Mouse (Mus musculus) hindbrain, embryonic 16.5 days (tissue): Measurements from ENCODE around the gene Rpf1. TPM values are rescaled to one million over a fixed set of nuclear protein-coding genes. Genes with fewer than 3 reads are reported as not detected.

Experiments
- ATAC-seq: fragments of 200-750 bp; cut with Nextera tagmentation; 2 replicates; pipeline ENCODE4 v1.8.0; 2017; ENCODE audit warnings: moderate TSS enrichment, moderate library complexity
- H3K27ac ChIP-seq: fragments of 300-500 bp; sonication (generic); 2 replicates; pipeline ENCODE4 v1.5.1; 2014; ENCODE audit warnings: low read depth, mild to moderate bottlenecking, control low read depth, low read length, moderate library complexity
- H3K27me3 ChIP-seq: fragments of 300-500 bp; sonication (generic); replicated peaks from 2 replicates; pipeline ENCODE4 v1.6.1; 2014; ENCODE audit warnings: low read length; ENCODE audit not compliant: control insufficient read depth, insufficient read depth
- H3K36me3 ChIP-seq: fragments of 300-500 bp; sonication (generic); 2 replicates; pipeline ENCODE4 v1.6.1; 2014; ENCODE audit warnings: mild to moderate bottlenecking, low read length, moderate library complexity, mixed read lengths; ENCODE audit not compliant: control insufficient read depth, insufficient read depth
- H3K4me1 ChIP-seq: fragments of 300-500 bp; sonication (generic); 2 replicates; pipeline ENCODE4 v1.6.1; 2014; ENCODE audit warnings: low read depth, low read length; ENCODE audit not compliant: control insufficient read depth, insufficient read depth
- H3K4me2 ChIP-seq: fragments of 300-500 bp; sonication (generic); 2 replicates; pipeline ENCODE4 v1.6.1; 2014; ENCODE audit warnings: mild to moderate bottlenecking, low read length, control low read depth, moderate library complexity
- H3K4me3 ChIP-seq: fragments of 300-500 bp; sonication (generic); 2 replicates; pipeline ENCODE4 v1.5.1; 2014; ENCODE audit warnings: mild to moderate bottlenecking, low read length, control low read depth, moderate library complexity
- H3K9ac ChIP-seq: fragments of 300-500 bp; sonication (generic); 2 replicates; pipeline ENCODE4 v1.6.1; 2014; ENCODE audit warnings: low read depth, mild to moderate bottlenecking, control low read depth, low read length, moderate library complexity
- H3K9me3 ChIP-seq: fragments of 300-500 bp; sonication (generic); 2 replicates; pipeline ENCODE4 v1.6.1; 2014; ENCODE audit warnings: mild to moderate bottlenecking, low read length, moderate library complexity; ENCODE audit not compliant: control insufficient read depth
- WGBS: fragments of 180-500 bp; shearing (Covaris S2); extraction: QIAGEN DNeasy Blood & Tissue Kit; methylation state at CpG from one replicate; pipeline ENCODE4 v1.1.7; 2014; 5-methylcytosine and 5-hydroxymethylcytosine counted together
- polyA plus RNA-seq: library from polyadenylated mRNA; unstranded; fragments of >200 nt; fragmentation: Nextera tagmentation; extraction: Ambion mirVana; gene quantifications from 2 replicates; pipeline ENCODE4 v1.2.1, GENCODE M21; 2015

Gene Rpf1
- polyA plus RNA-seq, 1 experiment from 2014 or later: 31.5 TPM

DNA sequence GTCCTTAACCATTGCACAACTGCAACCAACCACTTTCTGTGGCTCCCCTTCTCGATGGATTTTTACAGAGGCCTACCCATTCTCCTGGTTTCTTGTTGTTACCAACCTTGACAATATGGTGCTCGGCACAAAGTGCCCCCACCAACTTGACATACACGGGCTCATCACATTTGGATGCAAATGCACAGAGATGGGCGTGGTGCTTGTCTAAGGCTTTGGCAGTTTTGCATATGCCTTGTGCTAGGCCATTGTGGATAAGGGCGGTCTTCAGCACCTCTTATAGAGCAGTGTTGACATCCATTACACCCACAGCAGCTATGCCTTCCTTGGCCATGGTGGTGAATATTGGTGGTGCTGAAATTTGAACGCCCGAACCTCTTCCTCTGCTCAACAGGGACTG, 41.7 kb upstream of the Rpf1 start:
- no peak overlapping the region for H3K9ac ChIP-seq
- H3K4me3 ChIP-seq: no peak overlapping the region
- no peaks in the 10 kb centered on the region for H3K9me3 ChIP-seq
- H3K4me1 ChIP-seq: no peaks in the 10 kb centered on the region
- H3K36me3 ChIP-seq: no peaks in the 10 kb centered on the region
- no peaks in the 10 kb centered on the region for H3K27me3 ChIP-seq
- H3K4me2 ChIP-seq: no peak overlapping the region
- ATAC-seq: no peak
- WGBS: 90% methylated on average over 7 of the region's 7 CpGs
- no peak overlapping the region for H3K27ac ChIP-seq

DNA sequence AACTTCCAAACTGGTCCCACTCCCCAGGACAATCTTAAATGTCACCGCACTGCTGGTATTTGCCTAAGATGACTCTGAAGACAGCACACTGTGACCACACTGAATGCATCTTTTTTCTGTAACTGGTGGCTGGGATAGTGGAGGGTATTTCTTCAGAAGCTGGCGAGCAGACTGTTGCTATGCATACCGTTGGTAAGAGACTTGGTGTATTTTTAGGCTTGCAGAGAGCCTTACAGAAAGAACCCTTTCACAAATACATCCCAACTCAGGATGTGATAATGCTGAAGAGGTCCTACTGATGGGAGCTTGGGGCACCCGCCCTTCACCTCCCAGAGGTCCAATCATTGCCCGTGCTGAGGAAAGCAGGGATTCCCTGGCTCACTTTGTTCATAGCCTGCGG, 36.3 kb upstream of the Rpf1 start:
- no peaks in the 10 kb centered on the region for H3K4me1 ChIP-seq
- ATAC-seq: no peak
- H3K27ac ChIP-seq: no peak overlapping the region
- no peaks in the 10 kb centered on the region for H3K9me3 ChIP-seq
- H3K36me3 ChIP-seq: no peaks in the 10 kb centered on the region
- H3K27me3 ChIP-seq: no peaks in the 10 kb centered on the region
- H3K4me2 ChIP-seq: no peak overlapping the region
- WGBS: 86% methylated on average over 6 of the region's 6 CpGs
- H3K4me3 ChIP-seq: no peak overlapping the region
- no peak overlapping the region for H3K9ac ChIP-seq

DNA sequence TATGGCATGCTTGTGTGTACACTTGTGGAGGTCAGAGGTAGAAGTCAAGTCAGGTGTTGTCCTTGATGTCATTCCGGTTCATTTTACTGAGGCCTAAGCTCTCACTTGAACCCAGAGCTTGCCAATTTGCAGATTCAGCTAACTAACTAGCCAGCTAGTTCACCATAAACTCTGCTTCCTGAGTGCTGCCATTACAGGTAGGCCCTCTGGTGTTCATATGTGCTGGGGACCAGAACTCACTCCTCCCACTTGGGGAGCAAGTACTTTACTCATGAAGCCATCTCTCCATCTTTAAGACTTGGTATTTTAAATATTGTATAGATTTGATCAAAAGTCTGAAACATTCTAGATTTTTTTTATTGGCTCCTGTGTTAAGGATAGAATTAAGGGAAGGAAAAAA, 35.3 kb upstream of the Rpf1 start:
- no peaks in the 10 kb centered on the region for H3K4me1 ChIP-seq
- no peak overlapping the region for H3K4me2 ChIP-seq
- no peaks in the 10 kb centered on the region for H3K27me3 ChIP-seq
- no peak overlapping the region for H3K9ac ChIP-seq
- no peaks in the 10 kb centered on the region for H3K9me3 ChIP-seq
- no peaks in the 10 kb centered on the region for H3K36me3 ChIP-seq
- no peak for ATAC-seq
- H3K4me3 ChIP-seq: no peak overlapping the region
- H3K27ac ChIP-seq: no peak overlapping the region
- WGBS: 76% methylated on average over 1 of the region's 1 CpGs

- no peak for ATAC-seq
- Histone ChIP-seq H3K4me3 (no peak overlapping the region), H3K27ac (no peak overlapping the region), H3K27me3 (no peaks in the 10 kb centered on the region), H3K36me3 (no peaks in the 10 kb centered on the region), H3K4me2 (no peak overlapping the region), H3K9me3 (no peaks in the 10 kb centered on the region), H3K4me1 (no peaks in the 10 kb centered on the region), H3K9ac (no peak overlapping the region)
- WGBS: 77% methylated on average over 7 of the region's 7 CpGs
Measured at GRCm38 (mm10) chr3:146554816-146555215, 33.6 kb upstream of the Rpf1 start.

GRCm38 (mm10) chr3:146543632-146544031, 22.4 kb upstream of the Rpf1 start:
- Histone ChIP-seq H3K27me3 (no peaks in the 10 kb centered on the region), H3K4me2 (no peak overlapping the region), H3K4me3 (no peak overlapping the region), H3K9ac (no peak overlapping the region), H3K27ac (no peak overlapping the region), H3K4me1 (no peaks in the 10 kb centered on the region), H3K9me3 (peaks cover 3% of the 10 kb centered on the region), H3K36me3 (no peaks in the 10 kb centered on the region)
- WGBS: 67% methylated on average over 1 of the region's 1 CpGs
- ATAC-seq: no peak

DNA sequence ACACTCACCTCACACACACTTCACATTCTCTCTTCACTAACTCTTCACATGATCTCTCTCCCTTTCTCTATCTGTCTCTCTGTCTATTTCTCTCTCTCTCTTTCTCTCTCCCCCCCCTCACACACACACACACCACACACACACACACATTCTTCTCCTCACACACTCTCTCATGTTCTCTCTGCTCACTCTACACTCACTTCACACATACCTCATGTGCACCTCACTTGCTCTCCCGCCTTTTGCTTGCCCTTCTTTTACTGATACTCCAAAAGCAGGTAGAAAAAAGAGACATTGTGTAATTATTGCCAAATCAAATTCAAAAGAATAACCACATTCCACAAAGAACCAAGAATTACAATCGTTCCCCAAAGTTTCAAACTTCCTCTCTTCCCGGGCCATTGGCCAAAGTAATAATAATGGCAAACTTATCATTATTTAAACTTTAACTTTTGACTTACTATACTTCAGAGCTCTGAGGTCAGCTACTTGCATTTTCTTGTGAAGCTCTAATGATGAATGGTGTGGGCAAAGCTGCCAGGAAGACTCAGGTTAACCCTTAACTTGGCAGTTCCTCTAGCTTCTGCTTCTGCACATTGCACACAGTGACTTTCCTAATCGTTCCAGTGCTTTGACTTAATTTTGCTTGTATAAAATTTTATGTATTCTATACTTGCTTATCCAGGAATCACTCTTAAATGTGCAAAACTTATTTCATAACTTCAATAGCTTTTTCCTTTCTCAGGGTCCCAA, 19.5 kb upstream of the Rpf1 start:
- 83% methylated on average over 4 of the region's 4 CpGs for WGBS
- Histone ChIP-seq H3K9ac (no peak overlapping the region), H3K4me3 (no peak overlapping the region), H3K27me3 (no peaks in the 10 kb centered on the region), H3K9me3 (peaks cover 3% of the 10 kb centered on the region), H3K36me3 (no peaks in the 10 kb centered on the region), H3K4me1 (no peaks in the 10 kb centered on the region), H3K27ac (no peak overlapping the region), H3K4me2 (no peak overlapping the region)
- no peak for ATAC-seq

DNA sequence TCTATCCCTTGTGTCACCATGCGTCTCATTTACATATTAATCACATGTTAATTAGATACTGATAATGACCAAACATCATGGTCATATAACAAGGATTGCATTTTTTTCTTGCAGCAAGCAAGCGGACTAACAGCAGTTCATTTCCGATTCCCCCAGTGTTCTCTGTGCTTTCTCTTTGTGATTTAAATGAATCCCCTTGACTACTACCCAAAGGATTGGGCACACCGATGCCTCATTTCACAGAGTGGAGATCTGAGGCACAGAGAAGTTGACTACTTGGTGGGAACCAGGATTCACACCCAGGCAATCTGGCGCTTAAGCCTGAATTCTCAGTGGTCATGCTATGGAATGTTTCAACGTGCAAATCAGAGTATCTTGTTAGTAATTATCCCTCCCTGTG, 13.8 kb upstream of the Rpf1 start:
- ATAC-seq: no peak
- H3K27ac ChIP-seq: no peak overlapping the region
- H3K36me3 ChIP-seq: no peaks in the 10 kb centered on the region
- no peaks in the 10 kb centered on the region for H3K27me3 ChIP-seq
- H3K4me1 ChIP-seq: no peaks in the 10 kb centered on the region
- H3K4me2 ChIP-seq: no peak overlapping the region
- 58% methylated on average over 6 of the region's 6 CpGs for whole genome bisulfite sequencing
- H3K4me3 ChIP-seq: no peak overlapping the region
- H3K9ac ChIP-seq: no peak overlapping the region
- no peaks in the 10 kb centered on the region for H3K9me3 ChIP-seq

- Histone ChIP-seq H3K4me2 (no peak overlapping the region), H3K9ac (no peak overlapping the region), H3K36me3 (no peaks in the 10 kb centered on the region), H3K27ac (no peak overlapping the region), H3K4me1 (no peaks in the 10 kb centered on the region), H3K27me3 (no peaks in the 10 kb centered on the region), H3K4me3 (no peak overlapping the region), H3K9me3 (no peaks in the 10 kb centered on the region)
- ATAC-seq: no peak
- WGBS: 44% methylated on average over 2 of the region's 2 CpGs
Measured at GRCm38 (mm10) chr3:146528335-146528734, 7.1 kb upstream of the Rpf1 start.

DNA sequence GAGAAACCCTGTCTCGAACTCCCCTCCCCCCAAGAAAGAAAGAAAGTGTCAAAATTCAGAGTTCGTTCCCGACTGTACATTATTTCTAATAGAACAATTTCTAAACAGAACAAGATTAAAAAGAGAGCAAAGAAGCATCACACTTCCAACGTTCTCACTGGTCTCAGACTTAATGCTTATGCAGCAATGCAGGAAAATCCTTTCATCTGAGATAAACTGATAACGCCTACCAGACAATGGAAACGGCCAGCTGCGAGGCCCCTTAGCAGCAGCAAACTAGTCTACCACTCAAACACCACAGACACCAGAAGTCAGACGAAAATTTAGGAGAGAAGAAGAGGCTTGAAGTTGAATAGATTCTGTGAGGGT, 407 bp upstream of the Rpf1 start:
- H3K27ac ChIP-seq: peak overlapping the region; percentile 98
- no peaks in the 10 kb centered on the region for H3K27me3 ChIP-seq
- H3K9me3 ChIP-seq: no peaks in the 10 kb centered on the region
- ATAC-seq: no peak; the same call in 1 of the 2 replicates
- 18% methylated on average over 8 of the region's 8 CpGs for WGBS
- H3K4me1 ChIP-seq: peaks cover 2% of the 10 kb centered on the region; the same call in 1 of the 2 replicates
- peak overlapping the region; percentile 58 for H3K4me2 ChIP-seq
- peak overlapping the region; percentile 84 for H3K4me3 ChIP-seq
- H3K9ac ChIP-seq: peak overlapping the region; percentile 43; the same call in 1 of the 2 replicates
- peaks cover 10% of the 10 kb centered on the region for H3K36me3 ChIP-seq
